Mouse (Mus musculus) regulatory T cell (primary cell): ENCODE results near the gene Vcp.

Experiments used
- in situ Hi-C: fragments of 300-600 bp; cut with MboI, MseI; formaldehyde crosslinking; loops from one replicate; pipeline ENCODE4 v1.15.1; 2025; ENCODE audit warnings: high pct_unique_total_duplicates

The Vcp gene

DNA sequence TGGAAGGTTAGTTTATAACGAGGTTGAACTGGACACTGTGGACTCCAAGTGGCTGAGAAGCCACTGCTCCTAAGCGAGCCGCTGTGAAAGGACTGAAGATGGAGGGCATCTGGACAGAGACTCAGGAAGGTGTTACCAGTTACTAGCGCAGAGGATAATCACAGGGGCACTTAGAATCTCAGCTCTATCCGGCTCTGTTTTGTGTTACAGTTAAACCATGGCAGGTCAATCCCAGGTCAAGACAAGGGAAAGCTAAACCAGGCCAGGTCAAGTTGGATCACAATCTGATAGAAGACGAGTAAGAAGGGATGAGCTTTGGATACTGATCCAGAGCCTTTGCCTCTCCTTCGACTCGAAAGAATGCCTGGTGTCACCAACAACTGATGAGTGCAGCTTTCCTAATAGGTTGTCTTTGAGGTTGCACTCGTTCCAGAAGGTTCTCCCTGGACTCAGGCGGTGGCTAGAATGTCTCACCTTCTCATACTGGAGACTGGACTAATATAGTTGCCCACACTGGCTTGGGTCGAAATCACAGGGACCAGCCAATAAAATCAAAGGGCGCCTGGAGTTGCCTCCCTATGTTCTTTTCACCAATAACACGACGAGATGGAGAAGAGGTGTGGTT lies 51.1 kb downstream of the Vcp start:
- in situ Hi-C loops: no loop called here

DNA sequence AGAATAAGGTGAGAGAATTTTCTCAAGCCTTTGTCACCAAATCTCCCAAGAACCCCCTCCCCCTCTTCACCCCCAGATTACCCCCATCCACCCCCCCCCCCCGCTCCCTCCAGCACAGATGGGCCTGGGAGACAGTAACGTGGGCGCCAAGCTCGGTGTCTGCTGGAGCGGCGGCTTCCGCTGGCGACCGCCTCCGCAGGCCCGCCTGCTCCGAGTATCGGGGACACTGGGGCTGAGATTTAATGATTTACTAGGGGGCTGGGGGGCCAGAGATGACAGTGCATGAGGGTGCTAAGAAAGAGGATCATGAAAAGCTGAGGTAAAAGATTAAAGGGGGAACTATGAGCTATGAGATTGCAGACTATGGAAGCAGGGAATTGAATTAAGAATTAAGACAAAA lies 51.8 kb downstream of the Vcp start:
- in situ Hi-C loops: no loop called here

DNA sequence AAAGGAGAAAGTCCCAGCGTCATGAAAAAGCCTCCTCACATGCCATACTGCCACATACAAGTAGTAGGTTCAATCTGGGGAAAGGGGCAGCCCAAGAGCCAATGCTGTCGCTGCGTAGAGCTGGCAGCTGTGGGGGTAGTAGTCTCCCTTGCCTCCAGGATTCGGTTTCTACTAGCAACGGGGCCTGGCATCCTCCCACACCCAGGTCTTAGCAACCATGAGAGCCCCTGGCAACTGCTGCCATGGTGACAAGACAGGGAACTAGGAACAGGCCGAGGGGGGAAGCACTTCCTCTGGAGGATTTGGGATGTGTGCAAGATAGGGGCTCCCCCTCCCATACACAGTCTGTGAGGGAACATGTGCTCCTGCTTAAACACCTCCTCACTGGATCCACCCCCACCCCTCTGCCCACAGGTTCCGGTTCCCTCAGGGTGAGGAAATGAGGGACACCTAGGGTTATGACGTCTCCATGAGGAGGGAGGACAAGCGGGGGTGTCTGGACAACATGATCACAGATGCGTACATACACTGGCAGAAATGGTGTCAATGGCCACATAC lies 53.5 kb downstream of the Vcp start:
- in situ Hi-C loops: no loop called here

- in situ Hi-C loops: no loop called here
Measured at GRCm38 (mm10) chr4:42945952-42946351, 54.4 kb downstream of the Vcp start.

GRCm38 (mm10) chr4:42945445-42945844 lies 54.9 kb downstream of the Vcp start:
- in situ Hi-C loops: no loop called here

DNA sequence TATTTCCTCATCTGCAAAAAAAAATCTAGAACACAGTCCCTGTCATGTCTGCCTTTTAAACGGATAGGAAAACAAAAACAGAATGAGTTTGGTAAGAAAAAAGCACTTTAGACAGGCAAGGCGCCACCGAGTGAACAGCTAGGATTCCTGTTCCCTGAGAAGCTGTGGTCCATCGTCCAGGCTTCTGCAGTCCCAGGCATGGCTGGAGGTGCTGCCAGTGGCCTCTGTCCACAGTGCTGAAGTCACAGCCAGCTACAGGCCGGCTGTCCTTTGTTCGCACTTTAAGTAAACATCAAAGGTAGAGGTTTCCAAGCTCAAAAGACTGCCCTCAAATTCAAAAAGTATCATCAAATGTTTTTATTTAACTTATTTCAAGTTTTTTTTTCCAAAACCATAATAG lies 55.3 kb downstream of the Vcp start:
- in situ Hi-C loops: no loop called here

DNA sequence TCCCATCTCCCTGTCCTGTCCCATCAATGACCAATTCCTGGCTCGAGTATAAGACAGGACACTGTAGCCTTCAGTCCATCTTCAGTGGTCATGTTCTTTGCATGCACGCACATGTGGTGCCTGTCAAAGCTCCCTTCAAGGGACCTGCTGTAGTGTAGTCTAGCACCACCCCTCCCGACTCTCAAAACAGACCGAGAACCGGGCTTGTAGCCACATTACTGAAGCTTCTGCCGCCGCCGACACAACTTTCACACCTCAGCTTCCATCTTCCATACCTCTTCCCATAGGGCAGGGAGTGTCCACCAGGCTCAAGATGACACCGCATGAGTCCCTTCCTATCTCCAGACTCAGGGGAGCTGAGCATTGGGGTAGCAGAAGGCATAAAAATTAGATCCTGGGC lies 56.1 kb downstream of the Vcp start:
- in situ Hi-C loops: loop anchor here (5.0 kb wide), 1 partner anchor 1372 kb away; no protein-coding TSS in a partner anchor

GRCm38 (mm10) chr4:42943341-42943740 lies 57.0 kb downstream of the Vcp start:
- in situ Hi-C loops: loop anchor here (5.0 kb wide), 1 partner anchor 1371 kb away; no protein-coding TSS in a partner anchor

DNA sequence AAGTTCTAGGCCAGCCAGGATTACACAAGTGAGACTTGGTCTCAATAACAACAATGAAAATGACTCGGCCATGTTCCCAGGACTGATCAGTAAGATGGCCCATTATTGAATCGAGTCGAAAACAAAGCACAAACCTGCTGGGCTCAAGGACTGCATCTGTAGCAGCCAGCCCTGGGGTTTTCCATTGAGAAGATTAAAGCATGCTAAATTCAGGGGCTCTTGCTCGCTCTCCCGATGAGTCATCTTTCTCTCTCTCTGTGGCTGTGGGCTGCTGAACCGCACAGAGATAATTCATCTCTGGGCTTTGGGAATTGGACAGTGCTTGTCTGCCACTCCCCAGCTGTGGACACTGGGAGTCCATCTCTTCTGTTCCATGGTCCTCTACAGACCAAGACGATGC lies 58.9 kb downstream of the Vcp start:
- in situ Hi-C loops: loop anchor here (5.0 kb wide), 1 partner anchor 1369 kb away; no protein-coding TSS in a partner anchor

GRCm38 (mm10) chr4:42933630-42934029 lies 66.7 kb downstream of the Vcp start:
- in situ Hi-C loops: no loop called here

DNA sequence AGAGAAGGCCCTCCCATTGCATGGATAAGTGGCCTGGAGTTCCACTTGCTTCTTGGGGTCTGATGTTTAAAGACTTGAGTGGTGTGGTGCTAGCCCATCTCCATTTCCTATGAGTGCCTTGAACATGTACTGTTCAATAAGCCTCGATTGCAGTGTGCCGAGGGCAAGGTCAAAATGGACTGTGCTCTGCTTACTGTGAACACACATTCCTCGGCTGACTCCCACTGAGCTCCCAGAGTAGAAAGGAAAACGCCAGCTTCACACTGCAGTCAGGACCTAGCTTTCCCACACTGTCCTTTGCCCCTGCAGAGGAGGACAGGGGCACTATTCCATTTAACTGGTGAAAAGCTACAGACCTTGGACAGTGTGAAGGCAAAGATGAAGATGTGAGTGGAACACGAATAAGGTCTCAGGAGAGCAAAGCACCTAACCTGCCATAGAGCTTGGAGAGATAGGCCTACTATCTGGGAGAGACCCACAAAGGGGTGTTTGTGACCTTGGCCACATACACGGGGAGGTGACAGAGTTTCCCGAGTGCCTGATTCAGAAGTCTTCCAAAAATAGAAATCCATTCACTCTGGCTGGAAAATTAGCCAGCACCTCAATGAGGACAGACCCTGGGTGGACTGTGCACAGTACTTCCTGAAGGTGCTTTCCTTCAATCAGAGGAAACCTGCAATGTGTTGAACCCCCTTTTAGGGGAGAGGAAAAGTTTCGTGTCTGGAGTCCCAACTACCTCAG lies 67.9 kb downstream of the Vcp start:
- in situ Hi-C loops: no loop called here
